Mouse (Mus musculus) erythroblast, embryonic 14.5 days (primary cell): Measurements from ENCODE around the gene Klk11.

Source experiments
- GATA1 ChIP-seq: IDR thresholded peaks from 2 replicates; pipeline ENCODE4 v1.6.1; 2012; ENCODE audit warnings: low read length, inconsistent platforms, mixed read lengths
- TAL1 ChIP-seq: IDR thresholded peaks from 3 replicates; pipeline ENCODE4 v1.6.1; 2012; ENCODE audit warnings: low read length, inconsistent platforms, mixed read lengths

DNA sequence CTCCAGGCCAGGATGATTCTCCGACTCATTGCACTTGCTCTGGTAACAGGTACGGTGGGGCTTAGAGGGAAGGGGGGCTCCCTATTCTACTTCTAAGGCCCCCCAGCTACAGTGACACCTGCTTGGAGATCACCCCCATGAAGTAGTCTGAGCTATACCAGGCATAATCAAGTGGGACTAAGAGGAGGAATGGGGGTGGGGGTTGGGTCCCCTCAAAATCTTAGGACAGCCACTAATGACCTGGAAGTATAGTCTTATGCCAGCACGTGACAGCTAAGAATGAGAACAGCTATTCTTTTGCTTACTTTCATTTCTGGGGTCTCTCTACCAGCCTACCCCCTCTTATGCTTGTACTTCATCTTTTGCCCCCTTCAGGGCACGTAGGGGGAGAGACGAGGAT, 2.1 kb downstream of the Klk11 start:
- no peak for TF ChIP-seq TAL1
- TF ChIP-seq GATA1 = no peak
